Mouse (Mus musculus): ENCODE measurements around the gene Mylk3. TPM values are rescaled to one million over a fixed set of nuclear protein-coding genes. Genes with fewer than 3 reads are reported as not detected.

Gene Mylk3
- total RNA-seq (2022), result 1 to 10 TPM in 3 of 4 experiments, under 1 TPM in 1; 0.47 to 2.0 (median 1.5) TPM

- peak in 1 of 2 experiments; percentile 15 for DNase-seq (ENCODE audit: low spot score in 2 of 2)
Observed at GRCm38 (mm10) chr8:85386205-85386604, at the start of gene Mylk3. TSS of gene Mylk3 (minus strand) at chr8:85386345.

GRCm38 (mm10) chr8:85435736-85436135 lies 49.6 kb upstream of the Mylk3 start:
- no peak for DNase-seq (ENCODE audit: low spot score in 2 of 2)

GRCm38 (mm10) chr8:85434817-85435216 lies 48.7 kb upstream of the Mylk3 start:
- no peak for DNase-seq (ENCODE audit: low spot score in 2 of 2)

GRCm38 (mm10) chr8:85433017-85433393 lies 46.9 kb upstream of the Mylk3 start:
- no peak for DNase-seq (ENCODE audit: low spot score in 2 of 2)

GRCm38 (mm10) chr8:85432168-85433016 lies 46.2 kb upstream of the Mylk3 start, which contains the start of gene 4921524J17Rik:
TSS of gene 4921524J17Rik (minus strand) at chr8:85432833.
- peak; percentile 96 to 98 for DNase-seq (ENCODE audit: low spot score in 2 of 2)

- DNase-seq (ENCODE audit: low spot score in 2 of 2), result no peak
Observed at GRCm38 (mm10) chr8:85431281-85432167, 45.4 kb upstream of the Mylk3 start.

GRCm38 (mm10) chr8:85430801-85431200 lies 44.7 kb upstream of the Mylk3 start:
- no peak for DNase-seq (ENCODE audit: low spot score in 2 of 2)

- DNase-seq (ENCODE audit: low spot score in 2 of 2), result no peak
Observed at GRCm38 (mm10) chr8:85429219-85429618, 43.1 kb upstream of the Mylk3 start.

- no peak for DNase-seq (ENCODE audit: low spot score in 2 of 2)
Observed at GRCm38 (mm10) chr8:85427026-85427425, 40.9 kb upstream of the Mylk3 start.

GRCm38 (mm10) chr8:85421329-85421728 lies 35.2 kb upstream of the Mylk3 start:
- DNase-seq (ENCODE audit: low spot score in 2 of 2), result no peak

- DNase-seq (ENCODE audit: low spot score in 2 of 2), result no peak
Observed at GRCm38 (mm10) chr8:85408526-85408925, 22.4 kb upstream of the Mylk3 start.

- no peak for DNase-seq (ENCODE audit: low spot score in 2 of 2)
Observed at GRCm38 (mm10) chr8:85408053-85408505, 21.9 kb upstream of the Mylk3 start.

- no peak for DNase-seq (ENCODE audit: low spot score in 2 of 2)
Observed at GRCm38 (mm10) chr8:85405961-85406360, 19.8 kb upstream of the Mylk3 start.

GRCm38 (mm10) chr8:85405418-85405817 lies 19.3 kb upstream of the Mylk3 start:
- DNase-seq (ENCODE audit: low spot score in 2 of 2), result no peak

GRCm38 (mm10) chr8:85398548-85398947 lies 12.4 kb upstream of the Mylk3 start:
- DNase-seq (ENCODE audit: low spot score in 2 of 2), result no peak

- DNase-seq (ENCODE audit: low spot score in 2 of 2), result no peak
Observed at GRCm38 (mm10) chr8:85397508-85397907, 11.4 kb upstream of the Mylk3 start.

GRCm38 (mm10) chr8:85396432-85397079 lies 10.4 kb upstream of the Mylk3 start:
- DNase-seq (ENCODE audit: low spot score in 2 of 2), result no peak

- DNase-seq (ENCODE audit: low spot score in 2 of 2), result no peak
Observed at GRCm38 (mm10) chr8:85395681-85396431, 9.7 kb upstream of the Mylk3 start.

GRCm38 (mm10) chr8:85395017-85395416 lies 8.9 kb upstream of the Mylk3 start:
- DNase-seq (ENCODE audit: low spot score in 2 of 2), result no peak

GRCm38 (mm10) chr8:85393199-85393598 lies 7.1 kb upstream of the Mylk3 start:
- DNase-seq (ENCODE audit: low spot score in 2 of 2), result no peak

GRCm38 (mm10) chr8:85391438-85391837 lies 5.3 kb upstream of the Mylk3 start:
- no peak for DNase-seq (ENCODE audit: low spot score in 2 of 2)

All from gastrocnemius, adult 8-10 months (tissue).